Mouse (Mus musculus): ENCODE data around the gene Kdm2a. TPM values are rescaled to one million over a fixed set of nuclear protein-coding genes. Genes with fewer than 3 reads are reported as not detected.
A peak's percentile ranks its signal among the peaks of the same experiment; 100 is the strongest.

Gene Kdm2a
- total and polyA plus RNA-seq, 3 experiments = 20.3 to 55.9 TPM; not detected in 1

- no peak overlapping the region for H3K4me3 ChIP-seq (ENCODE audit: control insufficient read depth in 1 of 2, insufficient read depth in 1 of 2, low read depth in 2 of 2, low read length in 2 of 2)
- H3K9ac ChIP-seq (ENCODE audit: control insufficient read depth, low read depth, low read length, poor library complexity, severe bottlenecking) = no peak overlapping the region
- H3K36me3 ChIP-seq (ENCODE audit: control insufficient read depth in 1 of 2, insufficient read depth in 2 of 2, low read length in 2 of 2) = peaks cover 13 to 41% of the 10 kb centered on the region in 2 experiments; a peak in 3 of 4 replicates
- H3K4me1 ChIP-seq (ENCODE audit: control insufficient read depth in 1 of 2, insufficient read depth in 2 of 2, low read length in 2 of 2) = peaks cover 0 to 8% of the 10 kb centered on the region in 2 experiments; a peak in 2 of 4 replicates
- TF ChIP-seq E2F4 (IDR thresholded peaks at IDR 0.05; ENCODE audit: borderline replicate concordance, low read depth, low read length) (no peak), MYC (IDR thresholded peaks at IDR 0.05; ENCODE audit: low read depth, low read length) (no peak), ETS1 (IDR thresholded peaks at IDR 0.05; ENCODE audit: low read depth, low read length) (no peak), NELFE (IDR thresholded peaks at IDR 0.05; ENCODE audit: low read depth, low read length) (no peak), USF1 (IDR thresholded peaks at IDR 0.05; ENCODE audit: low read depth, low read length) (no peak)
- no peaks in the 10 kb centered on the region for H3K27me3 ChIP-seq (ENCODE audit: control insufficient read depth in 1 of 2, insufficient read depth in 2 of 2, low read length in 2 of 2)
- no peaks in the 10 kb centered on the region for H3K9me3 ChIP-seq (replicated peaks; ENCODE audit: insufficient read depth, low read length)
- no peak for DNase-seq (ENCODE audit: low read depth, low spot score)
- H3K79me2 ChIP-seq (ENCODE audit: control insufficient read depth, insufficient read depth, low read length, poor library complexity) = no peaks in the 10 kb centered on the region; the same call in 1 of the 2 replicates
- H3K27ac ChIP-seq (ENCODE audit: control insufficient read depth, low read depth, low read length) = no peak overlapping the region
Observed at GRCm38 (mm10) chr19:4319272-4319671, 78.8 kb downstream of the Kdm2a start.

DNA sequence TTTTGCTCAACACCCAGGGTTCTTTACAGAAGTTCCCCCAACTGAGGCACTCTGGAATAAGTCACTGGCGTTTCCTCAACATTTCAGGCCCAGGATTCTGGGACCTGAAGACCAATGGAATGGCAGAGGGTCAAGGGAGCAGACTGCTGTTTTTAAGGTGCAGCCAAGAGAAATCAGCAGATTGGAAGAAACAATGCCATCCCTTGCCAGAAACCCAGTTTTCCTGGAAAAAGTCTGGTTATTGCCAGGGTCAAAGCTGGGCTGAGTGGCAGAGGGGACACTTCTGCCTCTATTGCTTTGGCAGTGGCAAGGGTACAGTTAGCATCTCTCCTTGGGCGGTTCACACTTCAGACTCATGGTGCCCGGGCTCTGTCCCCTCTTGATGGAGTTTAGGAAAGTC, 80.9 kb downstream of the Kdm2a start:
- no peak for TF ChIP-seq POLR2AphosphoS2 (IDR thresholded peaks at IDR 0.05; ENCODE audit: low read length)
- no peak for TF ChIP-seq USF2 (IDR thresholded peaks at IDR 0.05; ENCODE audit: borderline replicate concordance in 1 of 2, insufficient read depth in 1 of 2, low read depth in 1 of 2, low read length in 2 of 2)

GRCm38 (mm10) chr19:4315223-4315944, 82.7 kb downstream of the Kdm2a start:
- TF ChIP-seq POLR2AphosphoS5 (IDR thresholded peaks at IDR 0.05; ENCODE audit: borderline replicate concordance, low read depth, low read length) = no peak
- TF ChIP-seq MXI1 (IDR thresholded peaks at IDR 0.05; ENCODE audit: low read depth, low read length) = no peak; the same call in 1 of the 2 replicates
- TF ChIP-seq TCF12 (IDR thresholded peaks at IDR 0.05; ENCODE audit: low read depth, low read length) = 0 out of 2 replicates have a peak, but pooled peaks have one; percentile 10
- 0 out of 2 replicates have a peak, but pooled peaks have one; percentile 4 for TF ChIP-seq SMC3 (IDR thresholded peaks at IDR 0.05; ENCODE audit: low read depth, low read length)
- TF ChIP-seq USF2 (IDR thresholded peaks at IDR 0.05; ENCODE audit: borderline replicate concordance in 1 of 2, insufficient read depth in 1 of 2, low read depth in 1 of 2, low read length in 2 of 2) = 0 out of 4 replicates have a peak, but pooled peaks of 1 of the 2 experiments have one; percentile 15
- TF ChIP-seq EP300 (IDR thresholded peaks at IDR 0.05; ENCODE audit: low read depth in 1 of 2, low read length in 2 of 2) = peak; percentile 32 to 48; a peak in 3 of 4 replicates
- peak; percentile 60 for TF ChIP-seq MAX (IDR thresholded peaks at IDR 0.05; ENCODE audit: low read length)
- TF ChIP-seq CTCF (IDR thresholded peaks at IDR 0.05 in 2 of 3, conservative IDR thresholded peaks at IDR 0.05 in 1 of 3; ENCODE audit: control insufficient read depth in 1 of 3, insufficient read depth in 1 of 3, low read depth in 2 of 3, low read length in 3 of 3, poor library complexity in 1 of 3, severe bottlenecking in 1 of 3) = no peak
- TF ChIP-seq USF1 (IDR thresholded peaks at IDR 0.05; ENCODE audit: low read depth, low read length) = peak; percentile 82
- H3K4me3 ChIP-seq (ENCODE audit: control insufficient read depth in 1 of 2, insufficient read depth in 1 of 2, low read depth in 2 of 2, low read length in 2 of 2) = no peak overlapping the region
- peaks cover 0 to 8% of the 10 kb centered on the region in 2 experiments; a peak in 2 of 4 replicates for H3K4me1 ChIP-seq (ENCODE audit: control insufficient read depth in 1 of 2, insufficient read depth in 2 of 2, low read length in 2 of 2)
- peak; percentile 60 for DNase-seq (ENCODE audit: low read depth, low spot score)
- H3K27ac ChIP-seq (ENCODE audit: control insufficient read depth, low read depth, low read length) = no peak overlapping the region
- no peaks in the 10 kb centered on the region for H3K79me2 ChIP-seq (ENCODE audit: control insufficient read depth, insufficient read depth, low read length, poor library complexity)
- no peak overlapping the region for H3K9ac ChIP-seq (ENCODE audit: control insufficient read depth, low read depth, low read length, poor library complexity, severe bottlenecking)
- H3K36me3 ChIP-seq (ENCODE audit: control insufficient read depth in 1 of 2, insufficient read depth in 2 of 2, low read length in 2 of 2) = peaks cover 7 to 17% of the 10 kb centered on the region in 2 experiments; a peak in 3 of 4 replicates
- no peaks in the 10 kb centered on the region for H3K9me3 ChIP-seq (replicated peaks; ENCODE audit: insufficient read depth, low read length)
- no peaks in the 10 kb centered on the region for H3K27me3 ChIP-seq (ENCODE audit: control insufficient read depth in 1 of 2, insufficient read depth in 2 of 2, low read length in 2 of 2)

More for the DNA sequence above, 80.9 kb downstream of the Kdm2a start:
- H3K27ac ChIP-seq (ENCODE audit: control insufficient read depth, low read depth, low read length) = no peak overlapping the region
- no peak for DNase-seq (ENCODE audit: low read depth, low spot score)
- H3K4me1 ChIP-seq (ENCODE audit: control insufficient read depth in 1 of 2, insufficient read depth in 2 of 2, low read length in 2 of 2) = peaks cover 0 to 8% of the 10 kb centered on the region in 2 experiments; a peak in 2 of 4 replicates
- H3K79me2 ChIP-seq (ENCODE audit: control insufficient read depth, insufficient read depth, low read length, poor library complexity) = no peaks in the 10 kb centered on the region; the same call in 1 of the 2 replicates
- H3K4me3 ChIP-seq (ENCODE audit: control insufficient read depth in 1 of 2, insufficient read depth in 1 of 2, low read depth in 2 of 2, low read length in 2 of 2) = no peak overlapping the region
- no peaks in the 10 kb centered on the region for H3K9me3 ChIP-seq (replicated peaks; ENCODE audit: insufficient read depth, low read length)
- no peaks in the 10 kb centered on the region for H3K27me3 ChIP-seq (ENCODE audit: control insufficient read depth in 1 of 2, insufficient read depth in 2 of 2, low read length in 2 of 2)
- H3K9ac ChIP-seq (ENCODE audit: control insufficient read depth, low read depth, low read length, poor library complexity, severe bottlenecking) = no peak overlapping the region
- peaks cover 10 to 29% of the 10 kb centered on the region in 2 experiments; a peak in 3 of 4 replicates for H3K36me3 ChIP-seq (ENCODE audit: control insufficient read depth in 1 of 2, insufficient read depth in 2 of 2, low read length in 2 of 2)

Data from MEL (cell line).